15 mouse cellular contexts compared by ENCODE assay signal in genomic region chr11:94941776-94942175, GRCm38 (mm10). TPM values are rescaled to one million over a fixed set of nuclear protein-coding genes. Genes with fewer than 3 reads are reported as not detected.
A peak's percentile ranks its signal among the peaks of the same experiment; 100 is the strongest.
DNase-seq lines count a peak whose midpoint lies in the region; ATAC-seq lines count a peak whose summit lies in the region.
"Had no signal": no experiment of that assay in that cellular context is flagged by ENCODE, and none has a peak within 500 bp of the region (broad histone marks: within the 10 kb centered on the region; RNA-seq: fewer than 3 reads in every experiment).

No protein-coding gene starts in this region.

- H3K9me3 ChIP-seq in forebrain, embryonic 11.5 days (ENCODE audit: control insufficient read depth, low read length) = no peaks in the 10 kb centered on the region
- no peaks in the 10 kb centered on the region for H3K9me3 ChIP-seq in forebrain, embryonic 14.5 days (replicated peaks; ENCODE audit: control insufficient read depth, low read length)
- H3K9me3 ChIP-seq in kidney, embryonic 14.5 days (ENCODE audit: control insufficient read depth, low read length) = no peaks in the 10 kb centered on the region
- H3K9me3 ChIP-seq in embryonic facial prominence, embryonic 14.5 days (ENCODE audit: control insufficient read depth, low read length) = no peaks in the 10 kb centered on the region
- no peaks in the 10 kb centered on the region for H3K9me3 ChIP-seq in stomach, embryonic 16.5 days (replicated peaks; ENCODE audit: control insufficient read depth, low read length)
- H3K9me3 ChIP-seq: forebrain, embryonic 15.5 days; liver, embryonic 15.5 days; neural tube, embryonic 12.5 days had no signal

- H3K27ac ChIP-seq in forebrain, embryonic 11.5 days (ENCODE audit: low read depth, low read length) = no peak overlapping the region
- no peak overlapping the region for H3K27ac ChIP-seq in forebrain, embryonic 14.5 days (ENCODE audit: low read depth, low read length)
- H3K27ac ChIP-seq in kidney, embryonic 14.5 days (ENCODE audit: low read depth, low read length) = peak overlapping the region; percentile 32; the same call in 1 of the 2 replicates
- peak overlapping the region; percentile 96 for H3K27ac ChIP-seq in embryonic facial prominence, embryonic 14.5 days (replicated peaks; ENCODE audit: low read depth, low read length)
- H3K27ac ChIP-seq in stomach, embryonic 16.5 days (ENCODE audit: low read length) = peak overlapping the region; percentile 97
- H3K27ac ChIP-seq: forebrain, embryonic 15.5 days; hindbrain, postnatal 0 days; liver, embryonic 15.5 days; neural tube, embryonic 12.5 days had no signal

- H3K36me3 ChIP-seq in forebrain, embryonic 11.5 days (ENCODE audit: control insufficient read depth, insufficient read depth, low read length) = no peaks in the 10 kb centered on the region
- no peaks in the 10 kb centered on the region for H3K36me3 ChIP-seq in forebrain, embryonic 14.5 days (ENCODE audit: control insufficient read depth, insufficient read depth, low read length)
- peaks cover 68% of the 10 kb centered on the region for H3K36me3 ChIP-seq in kidney, embryonic 14.5 days (ENCODE audit: control insufficient read depth, insufficient read depth, low read length)
- H3K36me3 ChIP-seq in embryonic facial prominence, embryonic 14.5 days (ENCODE audit: control insufficient read depth, insufficient read depth, low read length) = peaks cover 93% of the 10 kb centered on the region
- H3K36me3 ChIP-seq in stomach, embryonic 16.5 days (ENCODE audit: control insufficient read depth, insufficient read depth, low read length) = peaks cover 9% of the 10 kb centered on the region; the same call in 1 of the 2 replicates
- H3K36me3 ChIP-seq: forebrain, embryonic 15.5 days; liver, embryonic 15.5 days; neural tube, embryonic 12.5 days had no signal

- 71% methylated on average over 8 of the region's 8 CpGs for WGBS in forebrain, embryonic 11.5 days
- WGBS in forebrain, embryonic 14.5 days = 86% methylated on average over 8 of the region's 8 CpGs
- WGBS in kidney, embryonic 14.5 days = 82% methylated on average over 8 of the region's 8 CpGs
- 77% methylated on average over 8 of the region's 8 CpGs for WGBS in embryonic facial prominence, embryonic 14.5 days
- 78% methylated on average over 8 of the region's 8 CpGs for WGBS in stomach, embryonic 16.5 days

- peaks cover 14% of the 10 kb centered on the region for H3K27me3 ChIP-seq in forebrain, embryonic 11.5 days (ENCODE audit: control insufficient read depth, insufficient read depth, low read length)
- peaks cover 20% of the 10 kb centered on the region for H3K27me3 ChIP-seq in forebrain, embryonic 14.5 days (replicated peaks; ENCODE audit: control insufficient read depth, insufficient read depth, low read length)
- H3K27me3 ChIP-seq in kidney, embryonic 14.5 days (ENCODE audit: control insufficient read depth, insufficient read depth, low read length) = peaks cover 3% of the 10 kb centered on the region; the same call in 1 of the 2 replicates
- no peaks in the 10 kb centered on the region for H3K27me3 ChIP-seq in embryonic facial prominence, embryonic 14.5 days (replicated peaks; ENCODE audit: control insufficient read depth, insufficient read depth, low read length)
- no peaks in the 10 kb centered on the region for H3K27me3 ChIP-seq in stomach, embryonic 16.5 days (ENCODE audit: control insufficient read depth, insufficient read depth, low read length)

- no peak overlapping the region for H3K4me2 ChIP-seq in forebrain, embryonic 11.5 days (ENCODE audit: low read depth, low read length, severe bottlenecking)
- no peak overlapping the region for H3K4me2 ChIP-seq in forebrain, embryonic 14.5 days (ENCODE audit: low read length)
- H3K4me2 ChIP-seq in kidney, embryonic 14.5 days (replicated peaks; ENCODE audit: low read depth, low read length) = no peak overlapping the region
- H3K4me2 ChIP-seq in embryonic facial prominence, embryonic 14.5 days (ENCODE audit: low read depth, low read length) = peak overlapping the region; percentile 71
- H3K4me2 ChIP-seq in stomach, embryonic 16.5 days (ENCODE audit: low read depth, low read length) = peak overlapping the region; percentile 70; the same call in 1 of the 2 replicates
- H3K4me2 ChIP-seq: forebrain, embryonic 15.5 days; liver, embryonic 15.5 days; neural tube, embryonic 12.5 days had no signal

- no peak for ATAC-seq in forebrain, embryonic 11.5 days (replicated peaks; ENCODE audit: low FRiP score)
- no peak for ATAC-seq in forebrain, embryonic 14.5 days
- ATAC-seq in kidney, embryonic 14.5 days (ENCODE audit: low FRiP score, low TSS enrichment) = no peak
- no peak for ATAC-seq in embryonic facial prominence, embryonic 14.5 days (ENCODE audit: low read depth)
- no peak for ATAC-seq in stomach, embryonic 16.5 days (ENCODE audit: insufficient read depth, low FRiP score)
- ATAC-seq: forebrain, embryonic 15.5 days; hindbrain, postnatal 0 days had no signal

- DNase-seq in forebrain, embryonic 11.5 days (ENCODE audit: low spot score) = peak; percentile 50
- DNase-seq in forebrain, embryonic 14.5 days (ENCODE audit: low spot score) = no peak
- no peak for DNase-seq in kidney, adult 11 months
- DNase-seq in embryonic facial prominence, embryonic 14.5 days (ENCODE audit: low spot score) = peak; percentile 14
- no peak for DNase-seq in adipocyte (ENCODE audit: low spot score)

- H3K4me1 ChIP-seq in forebrain, embryonic 11.5 days (replicated peaks; ENCODE audit: control insufficient read depth, insufficient read depth, low read length) = 0 out of 2 replicates have a peak, but pooled peaks cover 3% of the 10 kb centered on the region
- H3K4me1 ChIP-seq in forebrain, embryonic 14.5 days (ENCODE audit: control insufficient read depth, insufficient read depth, low read length) = peaks cover 8% of the 10 kb centered on the region
- H3K4me1 ChIP-seq in kidney, embryonic 14.5 days (ENCODE audit: control insufficient read depth, insufficient read depth, low read length) = 0 out of 2 replicates have a peak, but pooled peaks cover 14% of the 10 kb centered on the region
- no peaks in the 10 kb centered on the region for H3K4me1 ChIP-seq in embryonic facial prominence, embryonic 14.5 days (ENCODE audit: control insufficient read depth, insufficient read depth, low read length)
- H3K4me1 ChIP-seq in stomach, embryonic 16.5 days (ENCODE audit: control insufficient read depth, insufficient read depth, low read length) = peaks cover 17% of the 10 kb centered on the region; the same call in 1 of the 2 replicates

- no peak overlapping the region for H3K9ac ChIP-seq in forebrain, embryonic 11.5 days (ENCODE audit: low read length)
- no peak overlapping the region for H3K9ac ChIP-seq in forebrain, embryonic 14.5 days (ENCODE audit: low read length)
- H3K9ac ChIP-seq in kidney, embryonic 14.5 days (ENCODE audit: low read depth, low read length) = no peak overlapping the region
- peak overlapping the region; percentile 91; the same call in 1 of the 2 replicates for H3K9ac ChIP-seq in embryonic facial prominence, embryonic 14.5 days (ENCODE audit: low read depth, low read length)
- peak overlapping the region; percentile 86; the same call in 1 of the 2 replicates for H3K9ac ChIP-seq in stomach, embryonic 16.5 days (ENCODE audit: low read length)
- H3K9ac ChIP-seq: forebrain, embryonic 15.5 days; liver, embryonic 15.5 days; neural tube, embryonic 12.5 days had no signal

- no peak overlapping the region for H3K4me3 ChIP-seq in forebrain, embryonic 11.5 days (ENCODE audit: low read depth, low read length)
- no peak overlapping the region for H3K4me3 ChIP-seq in forebrain, embryonic 14.5 days (ENCODE audit: low read depth, low read length)
- H3K4me3 ChIP-seq in kidney, embryonic 14.5 days (ENCODE audit: low read length) = no peak overlapping the region
- H3K4me3 ChIP-seq in embryonic facial prominence, embryonic 14.5 days (ENCODE audit: low read depth, low read length) = 0 out of 2 replicates have a peak overlapping the region, but pooled peaks have one; percentile 7
- peak overlapping the region; percentile 62 for H3K4me3 ChIP-seq in stomach, embryonic 16.5 days (replicated peaks; ENCODE audit: low read length)
- H3K4me3 ChIP-seq: forebrain, embryonic 15.5 days; liver, embryonic 15.5 days; neural tube, embryonic 12.5 days had no signal

RNA-seq across cellular contexts. Expression of gene Col1a1, which starts 5.8 kb away (rescaled TPM):
- 163 and 164 TPM in 2 replicates for polyA plus RNA-seq in forebrain, embryonic 11.5 days (2014; fragmentation: Nextera tagmentation; extraction: Ambion mirVana)
- 20.6 and 41.7 TPM in 2 replicates for polyA plus RNA-seq in forebrain, embryonic 14.5 days (2014; fragmentation: Nextera tagmentation; extraction: Ambion mirVana)
- 248 and 380 TPM in 2 replicates for polyA plus RNA-seq in kidney, embryonic 14.5 days (2014; fragmentation: Nextera tagmentation; extraction: Ambion mirVana)
- 3,653 and 4,731 TPM in 2 replicates for polyA plus RNA-seq in embryonic facial prominence, embryonic 14.5 days (2014; fragmentation: Nextera tagmentation; extraction: Ambion mirVana)
- polyA plus RNA-seq in stomach, embryonic 16.5 days (2015; fragmentation: Nextera tagmentation; extraction: Ambion mirVana) = 2,066 and 2,076 TPM in 2 replicates

RNA-seq across cellular contexts. Expression of gene Hils1, which starts 25.6 kb away (rescaled TPM):
- not detected in 2 replicates for polyA plus RNA-seq in forebrain, embryonic 11.5 days (2014; fragmentation: Nextera tagmentation; extraction: Ambion mirVana)
- polyA plus RNA-seq in forebrain, embryonic 14.5 days (2014; fragmentation: Nextera tagmentation; extraction: Ambion mirVana) = not detected in 2 replicates
- not detected in 2 replicates for polyA plus RNA-seq in kidney, embryonic 14.5 days (2014; fragmentation: Nextera tagmentation; extraction: Ambion mirVana)
- 0.25 and 0.61 TPM in 2 replicates for polyA plus RNA-seq in embryonic facial prominence, embryonic 14.5 days (2014; fragmentation: Nextera tagmentation; extraction: Ambion mirVana)
- polyA plus RNA-seq in stomach, embryonic 16.5 days (2015; fragmentation: Nextera tagmentation; extraction: Ambion mirVana) = not detected in 2 replicates
- polyA plus RNA-seq: cerebellum, adult 2 months; forebrain, embryonic 15.5 days; hindbrain, postnatal 0 days; large intestine, adult 2 months; limb, embryonic 11.5 days; liver, embryonic 15.5 days; neural tube, embryonic 12.5 days; spleen, adult 2 months had no signal

RNA-seq across cellular contexts. Expression of gene Sgca, which starts 34.4 kb away (rescaled TPM):
- not detected in 2 replicates for polyA plus RNA-seq in forebrain, embryonic 11.5 days (2014; fragmentation: Nextera tagmentation; extraction: Ambion mirVana)
- not detected in 2 replicates for polyA plus RNA-seq in forebrain, embryonic 14.5 days (2014; fragmentation: Nextera tagmentation; extraction: Ambion mirVana)
- 0.24 TPM in 1 of 2 replicates, not detected in the other for polyA plus RNA-seq in kidney, embryonic 14.5 days (2014; fragmentation: Nextera tagmentation; extraction: Ambion mirVana)
- 18.6 and 19.5 TPM in 2 replicates for polyA plus RNA-seq in embryonic facial prominence, embryonic 14.5 days (2014; fragmentation: Nextera tagmentation; extraction: Ambion mirVana)
- polyA plus RNA-seq in stomach, embryonic 16.5 days (2015; fragmentation: Nextera tagmentation; extraction: Ambion mirVana) = 0.41 and 3.2 TPM in 2 replicates
- polyA plus RNA-seq: forebrain, embryonic 15.5 days had no signal

RNA-seq across cellular contexts. Expression of gene Ppp1r9b, which starts 49.1 kb away (rescaled TPM):
- polyA plus RNA-seq in forebrain, embryonic 11.5 days (2014; fragmentation: Nextera tagmentation; extraction: Ambion mirVana) = 17.2 and 18.6 TPM in 2 replicates
- polyA plus RNA-seq in forebrain, embryonic 14.5 days (2014; fragmentation: Nextera tagmentation; extraction: Ambion mirVana) = 20.8 and 21.8 TPM in 2 replicates
- 12.0 and 14.6 TPM in 2 replicates for polyA plus RNA-seq in kidney, embryonic 14.5 days (2014; fragmentation: Nextera tagmentation; extraction: Ambion mirVana)
- polyA plus RNA-seq in embryonic facial prominence, embryonic 14.5 days (2014; fragmentation: Nextera tagmentation; extraction: Ambion mirVana) = 16.0 and 16.1 TPM in 2 replicates
- polyA plus RNA-seq in stomach, embryonic 16.5 days (2015; fragmentation: Nextera tagmentation; extraction: Ambion mirVana) = 6.6 and 8.0 TPM in 2 replicates

Comparison
In these comparisons a context has a peak if more than half of its experiments do, and no peak if none do; other contexts are left out.
1. DNase-seq: peak in forebrain, embryonic 11.5 days (single experiment) and embryonic facial prominence, embryonic 14.5 days (single experiment); none in forebrain, embryonic 14.5 days (single experiment), kidney, adult 11 months (single experiment) and adipocyte (single experiment).
2. H3K27ac ChIP-seq: peak in kidney, embryonic 14.5 days (single experiment), embryonic facial prominence, embryonic 14.5 days (single experiment) and stomach, embryonic 16.5 days (single experiment); none in forebrain, embryonic 11.5 days (single experiment) and forebrain, embryonic 14.5 days (single experiment).
3. H3K4me2 ChIP-seq: peak in embryonic facial prominence, embryonic 14.5 days (single experiment) and stomach, embryonic 16.5 days (single experiment); none in forebrain, embryonic 11.5 days (single experiment), forebrain, embryonic 14.5 days (single experiment) and kidney, embryonic 14.5 days (single experiment).
4. H3K4me3 ChIP-seq: peak in embryonic facial prominence, embryonic 14.5 days (single experiment) and stomach, embryonic 16.5 days (single experiment); none in forebrain, embryonic 11.5 days (single experiment), forebrain, embryonic 14.5 days (single experiment) and kidney, embryonic 14.5 days (single experiment).
5. H3K9ac ChIP-seq: peak in embryonic facial prominence, embryonic 14.5 days (single experiment) and stomach, embryonic 16.5 days (single experiment); none in forebrain, embryonic 11.5 days (single experiment), forebrain, embryonic 14.5 days (single experiment) and kidney, embryonic 14.5 days (single experiment).